Mouse (Mus musculus) heart, embryonic 12.5 days (tissue): Measurements from ENCODE around the gene Kctd6. TPM values are rescaled to one million over a fixed set of nuclear protein-coding genes. Genes with fewer than 3 reads are reported as not detected.

Experiments
- ATAC-seq: fragments of 200-750 bp; cut with Nextera tagmentation; 2 replicates; pipeline ENCODE4 v1.8.0; 2017; ENCODE audit warnings: moderate TSS enrichment, moderate library complexity; ENCODE audit not compliant: insufficient number of reproducible peaks, low FRiP score
- H3K27ac ChIP-seq: fragments of 300-500 bp; sonication (generic); 2 replicates; pipeline ENCODE4 v1.5.1; 2016; ENCODE audit warnings: mild to moderate bottlenecking, moderate library complexity; ENCODE audit not compliant: poor library complexity, severe bottlenecking
- H3K27me3 ChIP-seq: fragments of 300-500 bp; sonication (generic); replicated peaks from 2 replicates; pipeline ENCODE4 v1.6.1; 2016; ENCODE audit warnings: mild to moderate bottlenecking, moderate library complexity
- H3K36me3 ChIP-seq: fragments of 300-500 bp; sonication (generic); 2 replicates; pipeline ENCODE4 v1.6.1; 2016; ENCODE audit warnings: mild to moderate bottlenecking, moderate library complexity
- H3K4me1 ChIP-seq: fragments of 300-500 bp; sonication (generic); replicated peaks from 2 replicates; pipeline ENCODE4 v1.6.1; 2016; ENCODE audit warnings: mild to moderate bottlenecking
- H3K4me2 ChIP-seq: fragments of 300-500 bp; sonication (generic); 2 replicates; pipeline ENCODE4 v1.6.1; 2016; ENCODE audit warnings: mild to moderate bottlenecking, moderate library complexity
- H3K4me3 ChIP-seq: fragments of 300-500 bp; sonication (generic); 2 replicates; pipeline ENCODE4 v1.5.1; 2016; ENCODE audit warnings: mild to moderate bottlenecking
- H3K9ac ChIP-seq: fragments of 300-500 bp; sonication (generic); 2 replicates; pipeline ENCODE4 v1.6.1; 2016; ENCODE audit warnings: mild to moderate bottlenecking, moderate library complexity
- H3K9me3 ChIP-seq: fragments of 300-500 bp; sonication (generic); replicated peaks from 2 replicates; pipeline ENCODE4 v1.6.1; 2016; ENCODE audit warnings: mild to moderate bottlenecking, moderate library complexity
- WGBS: fragments of 180-500 bp; shearing (Covaris S2); methylation state at CpG from one replicate; pipeline ENCODE4 v1.1.7; 2016; 5-methylcytosine and 5-hydroxymethylcytosine counted together
- polyA plus RNA-seq: library from polyadenylated mRNA; unstranded; fragments of >200 nt; fragmentation: Nextera tagmentation; extraction: Ambion mirVana; gene quantifications from 2 replicates; pipeline ENCODE4 v1.2.1, GENCODE M21; 2016

Gene Kctd6
- polyA plus RNA-seq, 1 experiment from 2014 or later: 10.9 TPM

DNA sequence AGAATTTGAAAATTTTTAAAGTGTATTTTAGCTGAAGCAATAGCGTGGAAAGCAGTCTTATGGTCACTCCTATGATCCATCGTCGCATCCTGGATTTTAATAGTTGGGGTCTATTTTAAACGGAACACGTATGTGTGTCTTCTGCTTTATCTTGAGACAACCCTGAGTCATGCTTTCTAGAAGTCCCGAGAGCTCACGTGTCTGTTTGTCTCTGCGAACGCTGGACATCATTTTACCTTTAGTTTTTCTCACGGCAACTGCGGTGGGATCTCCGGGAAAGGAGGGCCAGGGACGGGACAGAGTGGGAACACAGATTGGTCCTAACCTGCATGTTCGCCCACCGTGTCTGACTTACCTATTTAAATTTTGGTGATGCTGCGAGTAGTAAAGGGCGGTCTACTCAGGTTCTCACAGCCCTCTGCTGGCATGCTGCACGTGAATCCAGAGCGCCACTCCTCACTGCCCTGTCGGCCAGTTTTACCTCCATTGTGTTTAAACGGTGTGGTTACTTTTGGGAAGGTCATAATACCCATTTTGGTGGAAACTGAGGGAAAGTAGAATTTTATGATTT, 1.4 kb downstream of the Kctd6 start:
- Histone ChIP-seq H3K9me3 (no peaks in the 10 kb centered on the region), H3K27me3 (no peaks in the 10 kb centered on the region; the same call in 1 of the 2 replicates), H3K27ac (no peak overlapping the region), H3K9ac (peak overlapping the region; percentile 12; the same call in 1 of the 2 replicates), H3K36me3 (no peaks in the 10 kb centered on the region), H3K4me1 (peaks cover 25% of the 10 kb centered on the region), H3K4me2 (peak overlapping the region; percentile 93), H3K4me3 (peak overlapping the region; percentile 74)
- WGBS: 13% methylated on average over 21 of the region's 21 CpGs
- no peak for ATAC-seq

DNA sequence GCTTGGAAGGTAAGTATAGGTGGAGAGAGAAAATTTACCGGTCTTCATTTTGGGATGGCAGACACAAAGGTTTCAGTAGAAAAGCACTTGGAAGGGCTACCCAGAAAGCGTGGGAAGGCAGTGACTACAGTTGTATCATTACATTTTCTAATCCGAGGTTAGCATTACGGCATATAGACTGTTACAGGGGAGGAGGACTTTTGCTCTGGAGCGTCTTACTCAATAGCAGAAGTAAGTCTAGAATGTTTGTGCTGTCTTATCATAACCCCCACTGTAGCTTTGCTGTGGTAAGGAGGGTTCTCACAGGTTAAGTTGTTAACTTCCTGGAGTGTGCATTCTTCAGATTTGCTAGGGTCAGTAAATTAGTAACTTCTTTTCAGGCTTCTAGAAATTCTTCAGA, 2.2 kb downstream of the Kctd6 start:
- no peak overlapping the region for H3K27ac ChIP-seq
- no peaks in the 10 kb centered on the region; the same call in 1 of the 2 replicates for H3K27me3 ChIP-seq
- H3K4me2 ChIP-seq: no peak overlapping the region
- H3K4me1 ChIP-seq: peaks cover 25% of the 10 kb centered on the region
- no peak overlapping the region for H3K4me3 ChIP-seq
- 69% methylated on average over 5 of the region's 5 CpGs for WGBS
- no peak for ATAC-seq
- peak overlapping the region; percentile 48; the same call in 1 of the 2 replicates for H3K9ac ChIP-seq
- no peaks in the 10 kb centered on the region for H3K9me3 ChIP-seq
- H3K36me3 ChIP-seq: 0 out of 2 replicates have a peak, but pooled peaks cover 3% of the 10 kb centered on the region

DNA sequence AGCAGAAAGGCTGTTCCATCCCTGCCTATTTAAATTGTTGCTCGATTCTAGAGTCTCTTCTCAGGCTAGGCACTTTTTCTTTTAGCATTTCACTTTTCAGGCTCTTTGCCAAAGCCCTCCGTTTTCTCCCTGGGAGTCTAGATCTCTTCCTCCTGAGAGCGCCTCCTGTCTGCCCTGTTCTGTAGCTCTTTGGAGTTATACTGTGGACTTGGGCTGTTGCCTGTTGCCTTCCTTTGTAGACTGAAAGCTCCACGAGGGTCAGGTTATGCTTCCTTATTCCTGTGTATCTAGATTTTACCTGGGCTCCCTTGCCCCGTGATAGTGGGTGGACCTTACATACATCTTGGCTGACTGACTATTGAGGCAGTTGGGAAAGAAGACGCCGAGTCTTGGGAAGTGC, 4.3 kb downstream of the Kctd6 start:
- ATAC-seq: no peak
- no peak overlapping the region for H3K4me2 ChIP-seq

DNA sequence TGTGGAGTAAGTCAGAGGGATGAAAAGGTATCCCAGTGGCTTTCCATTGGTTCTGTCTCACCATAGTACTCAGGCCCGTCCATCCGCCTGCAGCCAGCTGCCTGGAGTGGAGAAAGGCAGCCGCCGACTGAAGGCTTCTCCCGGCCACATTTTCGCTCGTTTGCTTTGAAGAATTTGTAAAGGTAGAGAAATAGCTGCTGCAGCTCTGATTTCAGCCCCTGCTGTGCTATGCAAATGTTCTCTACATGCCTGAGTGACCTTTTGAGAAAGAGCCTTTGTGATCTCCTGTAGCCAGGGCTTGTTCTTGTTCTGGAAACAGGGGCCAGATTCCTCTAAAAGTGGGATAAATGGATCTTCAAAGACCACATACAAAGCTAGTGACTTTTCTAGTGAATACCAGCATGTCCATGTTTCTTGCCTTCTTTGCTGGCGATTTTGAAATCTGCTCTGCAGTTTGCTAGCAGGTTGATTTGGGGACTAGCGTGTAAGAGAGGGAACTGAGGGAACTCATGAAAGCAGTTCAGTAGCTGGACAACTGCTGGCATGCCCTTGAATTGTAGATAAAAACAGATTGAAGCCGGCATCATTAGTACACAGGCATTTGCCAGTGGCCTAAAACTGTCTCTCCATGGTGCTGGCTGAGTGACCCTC, 4.9 kb downstream of the Kctd6 start:
- ATAC-seq: no peak
- H3K4me1 ChIP-seq: peaks cover 25% of the 10 kb centered on the region
- no peak overlapping the region for H3K27ac ChIP-seq
- H3K36me3 ChIP-seq: peaks cover 13% of the 10 kb centered on the region
- H3K9ac ChIP-seq: no peak overlapping the region
- H3K9me3 ChIP-seq: no peaks in the 10 kb centered on the region
- no peaks in the 10 kb centered on the region; the same call in 1 of the 2 replicates for H3K27me3 ChIP-seq
- no peak overlapping the region for H3K4me2 ChIP-seq
- 43% methylated on average over 10 of the region's 10 CpGs for WGBS
- no peak overlapping the region for H3K4me3 ChIP-seq

More for the DNA sequence above, 4.3 kb downstream of the Kctd6 start:
- Histone ChIP-seq H3K9me3 (no peaks in the 10 kb centered on the region), H3K9ac (no peak overlapping the region), H3K36me3 (peaks cover 13% of the 10 kb centered on the region), H3K4me3 (no peak overlapping the region), H3K4me1 (peaks cover 25% of the 10 kb centered on the region), H3K27me3 (no peaks in the 10 kb centered on the region; the same call in 1 of the 2 replicates), H3K27ac (no peak overlapping the region)
- WGBS: 69% methylated on average over 7 of the region's 7 CpGs

DNA sequence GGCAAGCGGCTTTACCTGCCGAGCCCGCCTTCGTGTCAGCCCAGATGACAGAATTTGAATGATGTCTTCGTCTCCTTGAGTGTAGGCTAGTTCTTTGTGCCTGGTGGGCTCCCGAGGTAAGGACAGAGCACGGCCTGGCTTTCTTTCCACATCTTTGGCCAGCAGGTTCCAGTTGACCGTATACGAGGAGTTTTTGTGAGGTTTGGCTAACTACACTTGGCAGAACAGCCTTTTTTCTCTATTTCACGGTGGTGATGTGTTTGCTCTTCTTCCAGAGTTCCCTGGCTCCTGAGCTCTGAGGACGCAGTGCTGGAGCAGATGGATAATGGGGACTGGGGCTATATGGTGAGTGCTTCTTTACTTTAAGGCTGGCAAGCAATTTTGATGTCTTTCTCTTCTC, 5.9 kb downstream of the Kctd6 start:
- peaks cover 22% of the 10 kb centered on the region for H3K4me1 ChIP-seq
- ATAC-seq: no peak
- no peak overlapping the region for H3K4me2 ChIP-seq
- H3K4me3 ChIP-seq: no peak overlapping the region
- peaks cover 13% of the 10 kb centered on the region for H3K36me3 ChIP-seq
- no peak overlapping the region for H3K9ac ChIP-seq
- 87% methylated on average over 11 of the region's 11 CpGs for WGBS
- H3K9me3 ChIP-seq: no peaks in the 10 kb centered on the region
- H3K27me3 ChIP-seq: no peaks in the 10 kb centered on the region; the same call in 1 of the 2 replicates
- H3K27ac ChIP-seq: no peak overlapping the region

DNA sequence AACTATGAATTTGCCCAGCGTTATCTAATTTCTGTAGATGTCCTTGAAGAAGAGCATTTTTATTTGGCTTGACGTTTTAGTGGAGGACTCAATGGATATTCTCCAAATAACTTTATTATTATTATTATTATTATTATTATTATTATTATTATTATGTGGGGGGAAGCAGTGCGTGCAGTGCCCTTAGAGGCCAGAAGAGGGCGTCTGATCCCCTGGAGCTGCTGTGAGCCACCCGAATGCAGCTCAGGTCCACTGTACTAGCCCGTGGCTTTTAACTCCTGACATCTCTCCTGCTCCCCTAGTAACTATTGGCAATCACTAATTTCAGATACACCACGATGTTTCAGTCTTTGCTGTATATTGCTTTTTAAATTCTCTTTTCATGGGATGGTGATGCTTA, 6.4 kb downstream of the Kctd6 start:
- Histone ChIP-seq H3K36me3 (peaks cover 13% of the 10 kb centered on the region), H3K9ac (no peak overlapping the region), H3K4me2 (no peak overlapping the region), H3K27ac (no peak overlapping the region), H3K9me3 (no peaks in the 10 kb centered on the region), H3K4me1 (peaks cover 18% of the 10 kb centered on the region), H3K27me3 (no peaks in the 10 kb centered on the region; the same call in 1 of the 2 replicates), H3K4me3 (no peak overlapping the region)
- ATAC-seq: no peak
- WGBS: 67% methylated on average over 7 of the region's 7 CpGs

DNA sequence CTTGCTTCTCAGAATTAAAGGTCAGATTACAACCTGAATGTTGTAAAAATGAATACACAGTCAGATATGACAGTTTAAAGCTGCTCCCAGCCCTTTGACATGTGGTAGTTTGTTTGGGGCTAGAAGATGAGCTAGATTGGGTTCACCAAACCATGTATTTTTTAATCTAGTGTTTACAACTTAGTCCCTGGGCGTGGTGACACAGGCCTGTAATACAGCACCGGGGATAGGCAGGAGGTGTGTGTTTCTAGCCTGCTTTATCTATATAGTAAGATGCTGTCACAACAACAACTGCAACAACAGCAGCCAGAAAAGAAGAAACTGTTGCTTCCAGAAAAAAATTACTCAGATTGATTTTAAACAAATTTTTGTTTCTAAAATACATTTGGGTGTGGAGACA, 7.0 kb downstream of the Kctd6 start:
- 92% methylated on average over 2 of the region's 2 CpGs for WGBS
- Histone ChIP-seq H3K9me3 (no peaks in the 10 kb centered on the region), H3K27ac (no peak overlapping the region), H3K27me3 (no peaks in the 10 kb centered on the region; the same call in 1 of the 2 replicates), H3K4me3 (no peak overlapping the region), H3K4me1 (peaks cover 13% of the 10 kb centered on the region), H3K4me2 (no peak overlapping the region), H3K9ac (no peak overlapping the region), H3K36me3 (peaks cover 13% of the 10 kb centered on the region)
- no peak for ATAC-seq

DNA sequence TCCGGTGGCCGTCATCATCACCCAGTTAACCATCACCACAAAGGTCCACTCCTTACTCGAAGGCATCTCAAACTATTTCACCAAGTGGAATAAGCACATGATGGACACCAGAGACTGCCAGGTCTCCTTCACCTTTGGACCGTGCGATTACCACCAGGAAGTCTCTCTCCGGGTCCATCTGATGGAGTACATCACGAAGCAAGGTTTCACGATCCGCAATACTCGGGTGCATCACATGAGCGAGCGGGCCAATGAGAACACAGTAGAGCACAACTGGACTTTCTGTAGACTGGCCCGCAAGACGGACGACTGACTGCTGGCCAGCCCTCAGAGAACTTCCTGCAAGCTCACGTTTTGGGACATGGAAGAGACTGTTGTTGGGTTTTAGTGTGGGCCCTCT, 8.6 kb downstream of the Kctd6 start:
- no peak overlapping the region for H3K4me3 ChIP-seq

DNA sequence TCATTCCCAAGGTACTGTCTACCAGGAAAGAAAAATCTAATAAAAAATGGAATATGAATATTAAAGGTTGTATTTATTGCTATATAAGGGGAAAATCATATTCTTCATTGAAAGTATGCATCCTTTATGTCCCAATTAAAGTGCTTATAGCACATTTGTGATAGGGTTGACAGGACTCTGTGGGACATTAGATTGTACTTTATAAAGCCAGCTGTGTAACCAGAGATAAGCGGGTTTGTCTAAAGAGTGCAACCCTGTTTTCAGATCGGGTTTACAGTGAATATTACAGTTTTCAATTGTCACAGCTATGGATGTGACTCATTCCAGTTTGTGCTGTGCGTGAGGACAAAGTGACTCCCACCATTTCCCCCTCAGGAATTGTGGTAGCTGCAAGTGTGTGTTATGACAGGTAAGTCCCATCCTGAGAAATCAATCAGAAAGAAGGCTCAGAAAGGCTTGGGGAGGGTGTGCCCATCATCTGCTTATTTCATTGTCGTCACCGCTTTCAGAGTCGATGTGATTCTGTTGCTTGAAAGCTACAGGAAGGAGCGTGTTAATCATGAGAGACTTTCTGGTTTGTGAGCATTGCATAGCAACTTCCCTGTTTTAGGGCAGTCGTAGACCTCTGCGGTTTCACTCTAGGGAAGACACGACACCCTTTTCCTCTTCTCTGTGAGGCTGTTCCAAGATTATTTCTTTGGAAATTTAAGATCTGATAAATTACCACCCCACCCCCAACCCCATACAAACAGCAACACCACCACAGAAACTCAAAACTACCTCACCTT, 9.8 kb downstream of the Kctd6 start:
- no peak for ATAC-seq
- Histone ChIP-seq H3K27me3 (no peaks in the 10 kb centered on the region), H3K36me3 (peaks cover 13% of the 10 kb centered on the region), H3K4me3 (no peak overlapping the region), H3K9ac (no peak overlapping the region), H3K4me2 (no peak overlapping the region), H3K4me1 (peaks cover 5% of the 10 kb centered on the region), H3K27ac (no peak overlapping the region), H3K9me3 (no peaks in the 10 kb centered on the region)
- WGBS: 80% methylated on average over 10 of the region's 10 CpGs

More for the DNA sequence above, 8.6 kb downstream of the Kctd6 start:
- WGBS: 92% methylated on average over 16 of the region's 16 CpGs
- no peaks in the 10 kb centered on the region for H3K9me3 ChIP-seq
- no peak overlapping the region for H3K9ac ChIP-seq
- no peaks in the 10 kb centered on the region for H3K27me3 ChIP-seq
- no peak overlapping the region for H3K4me2 ChIP-seq
- no peak overlapping the region for H3K27ac ChIP-seq
- ATAC-seq: no peak
- H3K36me3 ChIP-seq: peaks cover 13% of the 10 kb centered on the region
- H3K4me1 ChIP-seq: peaks cover 10% of the 10 kb centered on the region

DNA sequence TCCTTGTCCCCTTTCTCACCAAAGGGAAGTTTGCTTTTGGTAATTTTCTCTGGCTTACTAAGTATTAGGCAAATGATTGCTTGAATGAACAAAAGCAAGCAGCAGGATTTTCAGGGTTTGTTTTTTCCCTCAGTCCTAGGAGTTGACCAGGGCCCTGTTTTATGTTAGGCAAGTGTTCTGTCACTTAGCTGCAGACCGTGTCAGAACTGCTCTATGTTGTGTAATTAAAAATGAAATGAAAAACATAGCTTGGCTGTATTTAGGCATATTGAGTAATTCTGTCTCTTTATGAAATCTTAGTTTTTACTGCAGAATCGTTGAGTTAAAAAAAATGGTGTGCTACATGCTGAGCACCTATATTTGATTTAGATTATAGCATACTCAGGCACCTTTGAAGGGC, 10.9 kb downstream of the Kctd6 start:
- H3K4me1 ChIP-seq: 0 out of 2 replicates have a peak, but pooled peaks cover 6% of the 10 kb centered on the region
- H3K4me3 ChIP-seq: no peak overlapping the region
- 74% methylated on average over 2 of the region's 2 CpGs for WGBS
- no peaks in the 10 kb centered on the region for H3K27me3 ChIP-seq
- H3K9ac ChIP-seq: no peak overlapping the region
- H3K4me2 ChIP-seq: no peak overlapping the region
- no peak for ATAC-seq
- no peaks in the 10 kb centered on the region for H3K9me3 ChIP-seq
- no peak overlapping the region for H3K27ac ChIP-seq
- H3K36me3 ChIP-seq: peaks cover 13% of the 10 kb centered on the region

DNA sequence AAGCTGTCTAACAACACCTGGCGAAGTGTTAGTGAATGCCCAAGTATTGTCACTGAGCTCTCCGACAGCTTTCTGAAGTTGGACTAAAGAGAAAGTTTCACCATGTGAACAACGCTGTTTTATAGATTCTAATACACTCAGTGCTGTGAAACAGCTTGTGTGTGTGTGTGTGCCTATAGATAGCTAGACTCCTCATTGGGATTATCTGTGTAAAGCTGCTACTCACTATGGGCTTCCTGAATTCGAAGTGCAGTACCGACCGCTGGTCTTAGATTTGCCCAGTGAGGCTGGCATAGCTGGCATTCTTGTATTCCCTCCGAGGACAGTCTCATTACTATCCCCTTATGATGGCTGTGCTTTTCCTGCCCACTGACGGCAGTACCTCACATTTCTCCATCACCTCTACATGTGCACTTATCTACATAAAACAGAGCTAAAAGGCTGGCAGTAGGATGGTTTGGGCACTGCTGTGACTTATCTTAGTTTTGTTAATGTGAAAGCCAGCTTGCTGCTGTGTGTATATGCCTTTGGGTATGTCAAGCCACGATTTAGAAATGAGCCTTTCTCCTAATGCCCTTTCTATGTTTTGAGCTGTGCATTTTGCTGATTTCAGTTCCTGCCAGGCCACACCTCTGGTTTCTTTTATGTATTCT, 15.6 kb downstream of the Kctd6 start:
- peaks cover 19% of the 10 kb centered on the region for H3K4me1 ChIP-seq
- no peak overlapping the region for H3K4me2 ChIP-seq
- no peaks in the 10 kb centered on the region for H3K36me3 ChIP-seq
- no peaks in the 10 kb centered on the region for H3K9me3 ChIP-seq
- H3K27ac ChIP-seq: no peak overlapping the region
- ATAC-seq: no peak
- H3K4me3 ChIP-seq: no peak overlapping the region
- no peaks in the 10 kb centered on the region for H3K27me3 ChIP-seq
- WGBS: 63% methylated on average over 9 of the region's 9 CpGs
- H3K9ac ChIP-seq: no peak overlapping the region
